Mouse (Mus musculus) heart, embryonic 15.5 days (tissue): ENCODE results near the gene Ncf1. TPM values are rescaled to one million over a fixed set of nuclear protein-coding genes. Genes with fewer than 3 reads are reported as not detected.

Source experiments
- ATAC-seq: fragments of 200-750 bp; cut with Nextera tagmentation; replicated peaks from 2 replicates; pipeline ENCODE4 v1.8.0; 2017; ENCODE audit warnings: low read depth, moderate TSS enrichment; ENCODE audit not compliant: insufficient number of reproducible peaks, insufficient read depth, low FRiP score
- H3K27ac ChIP-seq: fragments of 300-500 bp; sonication (generic); 2 replicates; pipeline ENCODE4 v1.5.1; 2015; ENCODE audit warnings: mild to moderate bottlenecking, inconsistent platforms
- H3K27me3 ChIP-seq: fragments of 300-500 bp; sonication (generic); 2 replicates; pipeline ENCODE4 v1.6.1; 2015; ENCODE audit warnings: inconsistent platforms
- H3K36me3 ChIP-seq: fragments of 300-500 bp; sonication (generic); 2 replicates; pipeline ENCODE4 v1.6.1; 2015; ENCODE audit warnings: mild to moderate bottlenecking, inconsistent platforms
- H3K4me1 ChIP-seq: fragments of 300-500 bp; sonication (generic); replicated peaks from 2 replicates; pipeline ENCODE4 v1.6.1; 2015; ENCODE audit warnings: inconsistent platforms
- H3K4me2 ChIP-seq: fragments of 300-500 bp; sonication (generic); 2 replicates; pipeline ENCODE4 v1.6.1; 2015; ENCODE audit warnings: inconsistent platforms, mild to moderate bottlenecking, moderate library complexity
- H3K4me3 ChIP-seq: fragments of 300-500 bp; sonication (generic); 2 replicates; pipeline ENCODE4 v1.5.1; 2015; ENCODE audit warnings: mild to moderate bottlenecking, inconsistent platforms
- H3K9ac ChIP-seq: fragments of 300-500 bp; sonication (generic); 2 replicates; pipeline ENCODE4 v1.6.1; 2015; ENCODE audit warnings: mild to moderate bottlenecking, inconsistent platforms
- H3K9me3 ChIP-seq: fragments of 300-500 bp; sonication (generic); replicated peaks from 2 replicates; pipeline ENCODE4 v1.6.1; 2016; ENCODE audit warnings: inconsistent platforms
- WGBS: fragments of 180-500 bp; shearing (Covaris S2); methylation state at CpG from one replicate; pipeline ENCODE4 v1.1.7; 2015; ENCODE audit warnings: mixed read lengths; 5-methylcytosine and 5-hydroxymethylcytosine counted together
- polyA plus RNA-seq: library from polyadenylated mRNA; unstranded; fragments of >200 nt; fragmentation: Nextera tagmentation; extraction: Ambion mirVana; gene quantifications from 2 replicates; pipeline ENCODE4 v1.2.1, GENCODE M21; 2015

Ncf1 gene
- polyA plus RNA-seq, 1 experiment from 2014 or later = 3.1 TPM

GRCm38 (mm10) chr5:134260001-134260636 lies 30.7 kb upstream of the Ncf1 start:
- no peaks in the 10 kb centered on the region for H3K27me3 ChIP-seq
- no peak overlapping the region for H3K4me2 ChIP-seq
- ATAC-seq = no peak
- no peaks in the 10 kb centered on the region for H3K9me3 ChIP-seq
- H3K9ac ChIP-seq = no peak overlapping the region
- WGBS = 94% methylated on average over 9 of the region's 9 CpGs
- H3K36me3 ChIP-seq = peaks cover 92% of the 10 kb centered on the region
- no peak overlapping the region for H3K4me3 ChIP-seq
- H3K27ac ChIP-seq = no peak overlapping the region
- H3K4me1 ChIP-seq = no peaks in the 10 kb centered on the region

GRCm38 (mm10) chr5:134258934-134259333 lies 29.5 kb upstream of the Ncf1 start:
- Histone ChIP-seq H3K27me3 (no peaks in the 10 kb centered on the region), H3K4me2 (no peak overlapping the region), H3K9me3 (no peaks in the 10 kb centered on the region), H3K4me3 (no peak overlapping the region), H3K4me1 (no peaks in the 10 kb centered on the region), H3K36me3 (peaks cover 92% of the 10 kb centered on the region), H3K27ac (no peak overlapping the region), H3K9ac (no peak overlapping the region)
- WGBS = 91% methylated on average over 2 of the region's 2 CpGs
- no peak for ATAC-seq

- H3K4me1 ChIP-seq = no peaks in the 10 kb centered on the region
- H3K9ac ChIP-seq = no peak overlapping the region
- ATAC-seq = no peak
- no peaks in the 10 kb centered on the region for H3K27me3 ChIP-seq
- H3K9me3 ChIP-seq = no peaks in the 10 kb centered on the region
- WGBS = 72% methylated on average over 4 of the region's 4 CpGs
- H3K36me3 ChIP-seq = peaks cover 92% of the 10 kb centered on the region
- H3K27ac ChIP-seq = no peak overlapping the region
- H3K4me3 ChIP-seq = no peak overlapping the region
- H3K4me2 ChIP-seq = no peak overlapping the region
Measured at GRCm38 (mm10) chr5:134258395-134258794, 29.0 kb upstream of the Ncf1 start.

GRCm38 (mm10) chr5:134257349-134258031 lies 28.1 kb upstream of the Ncf1 start:
- no peak for ATAC-seq
- H3K4me3 ChIP-seq = no peak overlapping the region
- peaks cover 92% of the 10 kb centered on the region for H3K36me3 ChIP-seq
- H3K4me1 ChIP-seq = no peaks in the 10 kb centered on the region
- H3K27ac ChIP-seq = no peak overlapping the region
- no peak overlapping the region for H3K9ac ChIP-seq
- H3K4me2 ChIP-seq = no peak overlapping the region
- no peaks in the 10 kb centered on the region for H3K27me3 ChIP-seq
- 81% methylated on average over 13 of the region's 13 CpGs for WGBS
- no peaks in the 10 kb centered on the region for H3K9me3 ChIP-seq

GRCm38 (mm10) chr5:134255294-134255693 lies 25.9 kb upstream of the Ncf1 start:
- H3K27ac ChIP-seq = no peak overlapping the region
- H3K27me3 ChIP-seq = no peaks in the 10 kb centered on the region
- no peak overlapping the region for H3K4me2 ChIP-seq
- no peak for ATAC-seq
- 88% methylated on average over 10 of the region's 10 CpGs for WGBS
- H3K36me3 ChIP-seq = peaks cover 91% of the 10 kb centered on the region
- H3K4me1 ChIP-seq = no peaks in the 10 kb centered on the region
- no peaks in the 10 kb centered on the region for H3K9me3 ChIP-seq
- H3K9ac ChIP-seq = no peak overlapping the region
- H3K4me3 ChIP-seq = no peak overlapping the region

GRCm38 (mm10) chr5:134253806-134254205 lies 24.4 kb upstream of the Ncf1 start:
- 61% methylated on average over 3 of the region's 3 CpGs for WGBS
- Histone ChIP-seq H3K27me3 (no peaks in the 10 kb centered on the region), H3K4me2 (no peak overlapping the region), H3K9ac (no peak overlapping the region), H3K27ac (no peak overlapping the region), H3K9me3 (no peaks in the 10 kb centered on the region), H3K4me3 (no peak overlapping the region), H3K4me1 (no peaks in the 10 kb centered on the region), H3K36me3 (peaks cover 89% of the 10 kb centered on the region)
- no peak for ATAC-seq

- no peak overlapping the region for H3K4me3 ChIP-seq
- H3K27me3 ChIP-seq = no peaks in the 10 kb centered on the region
- no peak overlapping the region for H3K4me2 ChIP-seq
- no peak overlapping the region for H3K27ac ChIP-seq
- no peak overlapping the region for H3K9ac ChIP-seq
- H3K4me1 ChIP-seq = no peaks in the 10 kb centered on the region
- no peak for ATAC-seq
- WGBS = 88% methylated on average over 4 of the region's 4 CpGs
- H3K9me3 ChIP-seq = no peaks in the 10 kb centered on the region
- peaks cover 96% of the 10 kb centered on the region for H3K36me3 ChIP-seq
Measured at GRCm38 (mm10) chr5:134251083-134251482, 21.7 kb upstream of the Ncf1 start.

- Histone ChIP-seq H3K36me3 (peaks cover 97% of the 10 kb centered on the region), H3K4me1 (no peaks in the 10 kb centered on the region), H3K27ac (no peak overlapping the region), H3K9me3 (no peaks in the 10 kb centered on the region), H3K4me2 (no peak overlapping the region), H3K9ac (no peak overlapping the region), H3K4me3 (no peak overlapping the region), H3K27me3 (no peaks in the 10 kb centered on the region)
- 71% methylated on average over 3 of the region's 3 CpGs for WGBS
- ATAC-seq = no peak
Measured at GRCm38 (mm10) chr5:134250601-134251000, 21.2 kb upstream of the Ncf1 start.

- H3K4me1 ChIP-seq = no peaks in the 10 kb centered on the region
- H3K9ac ChIP-seq = no peak overlapping the region
- WGBS = 82% methylated on average over 8 of the region's 8 CpGs
Measured at GRCm38 (mm10) chr5:134249245-134249649, 19.8 kb upstream of the Ncf1 start.

GRCm38 (mm10) chr5:134248608-134249244 lies 19.3 kb upstream of the Ncf1 start:
- ATAC-seq = no peak
- H3K9ac ChIP-seq = no peak overlapping the region
- H3K27ac ChIP-seq = no peak overlapping the region
- no peak overlapping the region for H3K4me2 ChIP-seq
- H3K36me3 ChIP-seq = peaks cover 97% of the 10 kb centered on the region
- H3K4me3 ChIP-seq = no peak overlapping the region
- 88% methylated on average over 14 of the region's 14 CpGs for WGBS
- no peaks in the 10 kb centered on the region for H3K4me1 ChIP-seq
- H3K9me3 ChIP-seq = no peaks in the 10 kb centered on the region
- no peaks in the 10 kb centered on the region for H3K27me3 ChIP-seq

More at GRCm38 (mm10) chr5:134249245-134249649, 19.8 kb upstream of the Ncf1 start:
- no peak overlapping the region for H3K4me3 ChIP-seq
- H3K4me2 ChIP-seq = no peak overlapping the region
- no peak for ATAC-seq
- H3K9me3 ChIP-seq = no peaks in the 10 kb centered on the region
- peaks cover 97% of the 10 kb centered on the region for H3K36me3 ChIP-seq
- no peak overlapping the region for H3K27ac ChIP-seq
- H3K27me3 ChIP-seq = no peaks in the 10 kb centered on the region

- H3K9ac ChIP-seq = no peak overlapping the region
- no peaks in the 10 kb centered on the region for H3K4me1 ChIP-seq
- no peaks in the 10 kb centered on the region for H3K9me3 ChIP-seq
- 84% methylated on average over 5 of the region's 5 CpGs for WGBS
- no peak overlapping the region for H3K4me2 ChIP-seq
- no peaks in the 10 kb centered on the region for H3K27me3 ChIP-seq
- no peak overlapping the region for H3K27ac ChIP-seq
- ATAC-seq = no peak; the same call in 1 of the 2 replicates
- H3K36me3 ChIP-seq = peaks cover 97% of the 10 kb centered on the region
- H3K4me3 ChIP-seq = no peak overlapping the region
Measured at GRCm38 (mm10) chr5:134246146-134246545, 16.7 kb upstream of the Ncf1 start.
